Mouse (Mus musculus) hindbrain, embryonic 13.5 days (tissue): ENCODE measurements at regions not wholly inside any gene's neighbourhood (a gene's known extent, or its start where the extent isn't known, plus 50 kb on each side); places are given as distances from the start of the nearest gene placed in this dataset.

Experiments used
- ATAC-seq: fragments of 200-750 bp; cut with Nextera tagmentation; 2 replicates; pipeline ENCODE4 v1.8.0; 2017; ENCODE audit warnings: moderate TSS enrichment; ENCODE audit not compliant: low FRiP score
- H3K27ac ChIP-seq: fragments of 300-500 bp; sonication (generic); 2 replicates; pipeline ENCODE4 v1.5.1; 2015; ENCODE audit warnings: inconsistent platforms, mild to moderate bottlenecking, moderate library complexity
- H3K27me3 ChIP-seq: fragments of 300-500 bp; sonication (generic); 2 replicates; pipeline ENCODE4 v1.6.1; 2015; ENCODE audit warnings: mild to moderate bottlenecking, inconsistent platforms
- H3K36me3 ChIP-seq: fragments of 300-500 bp; sonication (generic); 2 replicates; pipeline ENCODE4 v1.6.1; 2015; ENCODE audit warnings: mild to moderate bottlenecking, inconsistent platforms
- H3K4me1 ChIP-seq: fragments of 300-500 bp; sonication (generic); replicated peaks from 2 replicates; pipeline ENCODE4 v1.6.1; 2015; ENCODE audit warnings: inconsistent platforms
- H3K4me2 ChIP-seq: fragments of 300-500 bp; sonication (generic); 2 replicates; pipeline ENCODE4 v1.6.1; 2015; ENCODE audit warnings: inconsistent platforms, mild to moderate bottlenecking, moderate library complexity
- H3K4me3 ChIP-seq: fragments of 300-500 bp; sonication (generic); 2 replicates; pipeline ENCODE4 v1.5.1; 2015; ENCODE audit warnings: mild to moderate bottlenecking, inconsistent platforms
- H3K9ac ChIP-seq: fragments of 300-500 bp; sonication (generic); 2 replicates; pipeline ENCODE4 v1.6.1; 2015; ENCODE audit warnings: mild to moderate bottlenecking, inconsistent platforms
- H3K9me3 ChIP-seq: fragments of 300-500 bp; sonication (generic); 2 replicates; pipeline ENCODE4 v1.6.1; 2016; ENCODE audit warnings: inconsistent platforms
- WGBS: fragments of 180-500 bp; shearing (Covaris S2); methylation state at CpG from one replicate; pipeline ENCODE4 v1.1.7; 2015; 5-methylcytosine and 5-hydroxymethylcytosine counted together

DNA sequence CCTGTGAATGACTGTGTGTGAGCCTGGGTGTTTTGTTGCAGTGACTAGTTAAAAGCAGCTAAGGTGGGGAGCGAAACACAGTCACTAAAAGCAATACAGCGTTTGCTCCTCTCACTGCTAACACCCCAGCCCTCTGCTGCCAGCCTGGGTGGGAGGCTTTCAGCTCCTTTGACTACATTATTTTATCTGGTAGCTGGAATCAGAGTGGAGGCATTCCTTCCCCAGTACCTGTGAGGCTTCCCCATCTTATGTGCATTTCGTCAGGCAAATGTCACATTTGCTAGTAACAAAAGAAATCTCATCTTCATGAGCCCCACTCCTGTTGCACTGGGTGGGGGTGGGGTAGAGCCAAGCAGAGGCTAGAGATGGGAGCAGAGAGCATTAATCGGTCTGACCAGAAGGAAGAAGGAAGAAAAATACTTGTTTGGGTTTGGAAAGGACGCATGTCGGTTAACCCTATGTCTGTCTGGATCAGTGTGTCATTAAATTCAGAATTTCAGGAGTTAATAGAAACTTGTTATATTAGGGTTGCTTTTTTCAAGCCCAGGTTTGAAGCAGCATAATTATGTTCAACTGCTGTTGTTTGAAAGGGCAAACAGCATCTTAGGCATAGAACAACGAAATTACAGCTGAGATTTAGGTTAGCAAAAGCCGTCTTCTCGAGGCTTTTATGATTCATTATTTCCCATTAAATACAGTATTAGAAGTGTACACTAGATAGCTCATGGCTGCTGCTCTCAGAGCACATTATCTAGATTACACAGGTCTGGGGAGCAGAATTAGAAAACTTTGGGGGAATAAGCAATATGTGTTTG is 269.3 kb downstream of the Meis1 start:
- Histone ChIP-seq H3K36me3 (no peaks in the 10 kb centered on the region), H3K9ac (peak overlapping the region; percentile 43), H3K4me3 (no peak overlapping the region), H3K27ac (peak overlapping the region; percentile 89), H3K4me1 (peaks cover 80% of the 10 kb centered on the region), H3K27me3 (no peaks in the 10 kb centered on the region), H3K9me3 (no peaks in the 10 kb centered on the region), H3K4me2 (peak overlapping the region; percentile 8; the same call in 1 of the 2 replicates)
- 27% methylated on average over 9 of the region's 9 CpGs for WGBS
- ATAC-seq, result peak; percentile 11; the same call in 1 of the 2 replicates

DNA sequence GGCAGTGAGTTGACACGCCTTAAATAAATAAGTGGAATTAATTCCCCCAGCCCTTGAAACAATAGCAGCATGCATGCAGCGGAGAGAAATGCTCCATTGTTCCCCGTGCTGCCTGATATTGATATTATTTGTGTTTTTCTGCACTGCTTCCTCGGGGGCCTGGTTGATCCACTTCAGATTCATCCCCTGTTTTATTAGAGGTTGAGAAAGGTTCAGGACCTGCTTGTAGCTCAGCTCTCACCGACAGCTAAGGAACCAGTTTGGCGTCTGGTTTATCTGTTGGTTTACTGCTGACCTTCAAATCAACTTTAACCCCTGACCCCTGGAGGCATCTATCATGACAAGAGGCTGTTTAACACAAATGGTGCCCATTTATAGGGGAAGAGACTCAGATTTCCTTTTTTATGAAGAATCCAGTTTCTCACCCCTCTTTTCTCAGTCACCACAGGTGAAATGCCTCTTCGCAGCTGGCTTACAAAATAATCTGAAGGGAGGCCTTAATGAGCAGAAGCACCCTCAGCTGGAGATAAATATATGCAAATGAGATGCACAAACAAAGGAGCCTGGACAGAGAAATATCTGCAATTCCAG is 270.8 kb downstream of the Meis1 start:
- Histone ChIP-seq H3K4me2 (peak overlapping the region; percentile 26), H3K27me3 (no peaks in the 10 kb centered on the region), H3K27ac (peak overlapping the region; percentile 89), H3K4me3 (no peak overlapping the region), H3K9ac (peak overlapping the region; percentile 49), H3K9me3 (no peaks in the 10 kb centered on the region), H3K36me3 (no peaks in the 10 kb centered on the region), H3K4me1 (peaks cover 71% of the 10 kb centered on the region)
- 7% methylated on average over 7 of the region's 7 CpGs for WGBS
- peak; percentile 29; the same call in 1 of the 2 replicates for ATAC-seq

DNA sequence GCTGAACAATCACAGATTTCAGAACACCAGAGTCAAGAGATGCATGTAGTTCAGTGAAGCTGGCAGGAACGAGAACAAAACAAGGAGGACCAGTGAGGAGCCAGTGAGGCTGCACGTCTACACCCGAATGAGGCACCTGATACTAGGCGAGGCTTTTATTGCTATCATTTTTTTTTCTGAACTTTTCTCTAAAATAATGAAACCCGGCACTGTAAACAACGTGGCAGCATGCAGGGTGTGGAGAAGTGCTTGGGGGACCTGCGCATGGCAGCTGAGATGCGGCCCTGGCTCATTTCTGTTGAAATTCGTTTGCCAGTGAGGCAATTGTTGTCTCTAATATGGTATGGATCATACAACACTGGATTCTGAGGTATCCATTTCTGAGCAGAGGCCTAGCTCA is 271.4 kb downstream of the Meis1 start:
- H3K9me3 ChIP-seq, result no peaks in the 10 kb centered on the region
- no peak overlapping the region for H3K9ac ChIP-seq
- H3K4me1 ChIP-seq, result peaks cover 68% of the 10 kb centered on the region
- H3K27ac ChIP-seq, result peak overlapping the region; percentile 89
- H3K27me3 ChIP-seq, result no peaks in the 10 kb centered on the region
- H3K4me2 ChIP-seq, result no peak overlapping the region
- no peak for ATAC-seq
- no peaks in the 10 kb centered on the region for H3K36me3 ChIP-seq
- WGBS, result 34% methylated on average over 9 of the region's 9 CpGs
- no peak overlapping the region for H3K4me3 ChIP-seq

DNA sequence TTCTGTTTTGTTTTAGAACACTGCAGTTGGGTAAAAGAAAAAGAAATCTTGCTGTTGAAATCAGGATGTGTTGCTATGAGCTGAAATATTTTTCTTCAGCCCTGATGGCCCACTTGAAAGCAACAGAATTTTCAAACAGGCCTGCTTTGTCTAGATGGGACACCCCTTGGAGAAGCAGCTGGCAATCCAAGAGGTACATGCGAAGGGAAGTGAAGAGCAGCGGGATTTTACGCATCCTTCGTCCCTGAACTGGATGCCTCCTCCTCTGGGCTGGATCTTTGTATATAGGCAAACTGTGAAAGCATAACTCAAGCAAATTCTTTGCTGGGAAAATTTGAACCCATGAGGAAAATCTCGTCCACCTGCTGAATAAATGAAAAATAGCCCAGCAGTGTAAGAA is 272.3 kb downstream of the Meis1 start:
- H3K9me3 ChIP-seq, result no peaks in the 10 kb centered on the region
- no peak overlapping the region for H3K4me3 ChIP-seq
- WGBS, result 29% methylated on average over 5 of the region's 5 CpGs
- peaks cover 60% of the 10 kb centered on the region for H3K4me1 ChIP-seq
- H3K36me3 ChIP-seq, result no peaks in the 10 kb centered on the region
- no peak overlapping the region for H3K9ac ChIP-seq
- no peaks in the 10 kb centered on the region for H3K27me3 ChIP-seq
- H3K4me2 ChIP-seq, result no peak overlapping the region
- H3K27ac ChIP-seq, result peak overlapping the region; percentile 89
- ATAC-seq, result no peak

DNA sequence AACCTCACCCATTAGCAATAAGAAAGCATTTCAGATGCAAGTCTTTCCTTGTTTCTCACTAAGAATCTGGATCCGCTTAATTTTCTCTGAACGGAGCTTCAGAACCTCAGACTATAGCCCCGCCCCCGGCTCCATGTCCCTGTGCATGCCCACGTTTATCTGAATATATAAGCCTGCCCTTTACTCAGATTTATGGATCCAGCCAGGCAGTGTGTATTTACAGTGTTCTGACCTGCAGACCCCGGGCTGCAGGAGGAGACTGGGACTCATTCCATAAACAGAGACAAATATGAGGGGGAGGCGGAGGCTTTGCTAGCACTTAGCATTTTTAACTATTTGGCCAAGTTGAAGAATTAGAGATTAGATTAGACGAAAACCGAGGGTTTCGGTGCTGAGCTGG is 272.9 kb downstream of the Meis1 start:
- Histone ChIP-seq H3K4me1 (peaks cover 54% of the 10 kb centered on the region), H3K4me2 (no peak overlapping the region), H3K9me3 (no peaks in the 10 kb centered on the region), H3K27me3 (no peaks in the 10 kb centered on the region), H3K36me3 (no peaks in the 10 kb centered on the region), H3K27ac (peak overlapping the region; percentile 89), H3K4me3 (no peak overlapping the region), H3K9ac (no peak overlapping the region)
- WGBS, result 42% methylated on average over 10 of the region's 10 CpGs
- no peak for ATAC-seq

DNA sequence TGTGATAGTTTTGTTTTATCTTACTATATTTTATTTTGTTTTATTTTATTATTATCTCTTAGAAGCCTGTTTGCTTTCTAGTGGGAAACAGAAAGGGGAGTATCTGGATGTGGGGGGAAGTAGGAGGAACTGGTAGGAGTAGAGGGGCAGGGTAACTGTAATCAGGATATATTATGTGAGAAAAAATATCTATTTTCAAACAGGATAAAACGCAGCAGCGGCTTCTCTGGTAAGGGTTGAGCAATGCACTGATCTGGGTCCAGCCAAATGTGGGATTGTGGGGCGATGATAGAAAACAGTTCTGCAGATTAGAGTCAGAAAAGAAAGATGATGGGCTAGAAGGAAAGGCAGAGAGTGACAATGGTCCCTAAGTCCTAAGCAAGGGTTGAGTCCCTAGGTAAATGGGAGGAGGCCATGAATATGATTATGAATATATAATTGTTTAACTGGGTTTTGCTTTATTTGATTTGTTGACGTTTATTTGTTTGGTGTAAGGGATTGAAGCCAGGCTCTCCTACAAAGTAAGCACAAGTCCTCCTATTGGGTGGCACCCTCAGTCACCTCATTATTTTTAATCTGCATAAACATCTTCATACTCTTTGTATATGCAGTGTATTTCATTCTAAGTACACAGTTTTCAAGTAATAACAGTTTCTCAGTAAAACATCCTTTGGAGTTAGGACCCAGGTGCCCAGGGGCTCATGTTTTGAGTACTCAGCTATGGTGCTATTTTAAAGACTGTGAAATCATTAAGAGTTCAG is 283.7 kb downstream of the Meis1 start:
- Histone ChIP-seq H3K4me3 (no peak overlapping the region), H3K4me2 (no peak overlapping the region), H3K36me3 (no peaks in the 10 kb centered on the region), H3K9me3 (no peaks in the 10 kb centered on the region), H3K27ac (no peak overlapping the region), H3K9ac (no peak overlapping the region), H3K27me3 (no peaks in the 10 kb centered on the region), H3K4me1 (no peaks in the 10 kb centered on the region)
- no peak for ATAC-seq
- WGBS, result 92% methylated on average over 4 of the region's 4 CpGs

DNA sequence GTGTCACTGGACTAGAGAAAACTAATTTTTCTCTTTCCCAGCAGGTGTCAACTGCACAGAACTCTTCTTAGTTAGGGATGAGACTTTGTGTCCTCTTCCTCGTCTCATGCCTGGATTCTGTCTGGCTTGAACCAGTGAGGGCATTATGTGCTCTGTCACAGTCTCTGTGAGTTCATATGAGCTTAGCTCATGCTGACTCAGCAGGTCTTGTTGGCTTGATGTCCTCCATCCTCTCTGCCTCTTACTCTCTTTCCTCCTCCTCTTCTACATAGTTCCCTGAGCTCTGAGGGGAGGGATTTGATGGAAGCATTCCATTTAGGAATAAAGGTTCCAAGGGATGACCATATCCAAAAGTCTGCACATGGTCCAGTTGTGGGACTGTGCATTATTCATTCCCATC is 284.7 kb downstream of the Meis1 start:
- H3K9ac ChIP-seq, result no peak overlapping the region
- no peaks in the 10 kb centered on the region for H3K36me3 ChIP-seq
- no peak for ATAC-seq
- H3K4me1 ChIP-seq, result no peaks in the 10 kb centered on the region
- no peaks in the 10 kb centered on the region for H3K9me3 ChIP-seq
- H3K4me2 ChIP-seq, result no peak overlapping the region
- 72% methylated on average over 1 of the region's 1 CpGs for whole genome bisulfite sequencing
- H3K27ac ChIP-seq, result no peak overlapping the region
- H3K27me3 ChIP-seq, result no peaks in the 10 kb centered on the region
- H3K4me3 ChIP-seq, result no peak overlapping the region

DNA sequence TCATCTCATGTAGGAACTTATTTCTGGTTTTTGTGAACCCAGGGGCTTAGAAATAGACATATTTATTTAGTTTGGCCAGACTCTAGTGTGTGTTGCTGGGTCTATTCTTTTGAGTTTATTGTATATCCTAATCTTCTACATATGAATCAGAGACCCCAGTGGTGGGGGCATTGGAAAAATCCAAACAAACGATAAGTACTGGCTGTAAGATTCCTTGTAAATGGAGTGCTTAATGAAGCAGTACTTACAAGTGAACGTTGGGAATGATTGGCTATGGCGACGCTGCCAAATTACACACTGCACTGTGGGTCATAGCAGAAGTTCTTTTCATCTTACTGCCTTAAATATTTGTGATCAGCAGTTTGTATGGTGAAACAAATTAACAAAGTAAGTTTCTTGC is 289.0 kb downstream of the Meis1 start:
- Histone ChIP-seq H3K27ac (no peak overlapping the region), H3K9me3 (no peaks in the 10 kb centered on the region), H3K36me3 (no peaks in the 10 kb centered on the region), H3K4me3 (no peak overlapping the region), H3K4me1 (no peaks in the 10 kb centered on the region), H3K27me3 (no peaks in the 10 kb centered on the region), H3K4me2 (no peak overlapping the region), H3K9ac (no peak overlapping the region)
- 70% methylated on average over 4 of the region's 4 CpGs for WGBS
- ATAC-seq, result no peak

DNA sequence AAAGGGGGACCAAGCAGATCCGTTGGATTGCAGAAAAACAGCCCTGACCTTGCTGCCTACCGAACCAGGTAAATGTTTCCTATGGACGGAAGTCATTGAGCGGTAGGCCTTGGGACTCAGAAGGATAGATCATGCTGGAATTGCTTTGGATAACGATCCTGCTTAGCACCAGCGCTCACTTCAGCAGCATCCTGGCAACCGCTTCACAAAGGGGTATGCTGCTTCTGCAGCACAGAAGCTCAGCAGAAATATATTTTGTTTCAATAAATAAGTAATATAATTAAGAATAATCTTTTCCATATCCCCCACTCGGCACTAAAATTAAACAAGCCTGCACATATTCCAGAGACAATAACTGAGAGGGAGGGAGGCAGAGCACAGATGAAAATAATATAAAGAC is 296.0 kb downstream of the Meis1 start:
- no peaks in the 10 kb centered on the region for H3K27me3 ChIP-seq
- no peaks in the 10 kb centered on the region for H3K4me1 ChIP-seq
- WGBS, result 76% methylated on average over 8 of the region's 8 CpGs
- H3K9me3 ChIP-seq, result no peaks in the 10 kb centered on the region
- no peaks in the 10 kb centered on the region for H3K36me3 ChIP-seq
- H3K27ac ChIP-seq, result no peak overlapping the region
- no peak overlapping the region for H3K4me2 ChIP-seq
- no peak overlapping the region for H3K4me3 ChIP-seq
- no peak for ATAC-seq
- no peak overlapping the region for H3K9ac ChIP-seq

DNA sequence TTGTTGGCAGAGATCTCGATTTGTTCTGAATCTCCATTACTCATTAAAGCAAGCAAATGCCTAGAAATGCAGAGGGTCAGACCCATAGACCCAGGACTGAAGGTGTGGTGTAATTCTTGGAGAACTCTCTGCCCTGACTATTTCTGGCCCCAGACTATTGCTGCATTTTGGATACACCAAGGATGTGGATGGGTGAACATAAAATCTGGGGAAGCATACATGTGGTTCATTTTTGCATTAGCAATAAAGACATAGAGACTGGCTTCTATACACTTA is 303.0 kb downstream of the Meis1 start:
- Histone ChIP-seq H3K4me3 (no peak overlapping the region), H3K4me2 (no peak overlapping the region), H3K4me1 (peaks cover 11% of the 10 kb centered on the region; the same call in 1 of the 2 replicates), H3K9ac (no peak overlapping the region), H3K36me3 (no peaks in the 10 kb centered on the region), H3K27me3 (no peaks in the 10 kb centered on the region), H3K9me3 (no peaks in the 10 kb centered on the region), H3K27ac (no peak overlapping the region)
- ATAC-seq, result no peak
- WGBS, result 41% methylated on average over 1 of the region's 1 CpGs

DNA sequence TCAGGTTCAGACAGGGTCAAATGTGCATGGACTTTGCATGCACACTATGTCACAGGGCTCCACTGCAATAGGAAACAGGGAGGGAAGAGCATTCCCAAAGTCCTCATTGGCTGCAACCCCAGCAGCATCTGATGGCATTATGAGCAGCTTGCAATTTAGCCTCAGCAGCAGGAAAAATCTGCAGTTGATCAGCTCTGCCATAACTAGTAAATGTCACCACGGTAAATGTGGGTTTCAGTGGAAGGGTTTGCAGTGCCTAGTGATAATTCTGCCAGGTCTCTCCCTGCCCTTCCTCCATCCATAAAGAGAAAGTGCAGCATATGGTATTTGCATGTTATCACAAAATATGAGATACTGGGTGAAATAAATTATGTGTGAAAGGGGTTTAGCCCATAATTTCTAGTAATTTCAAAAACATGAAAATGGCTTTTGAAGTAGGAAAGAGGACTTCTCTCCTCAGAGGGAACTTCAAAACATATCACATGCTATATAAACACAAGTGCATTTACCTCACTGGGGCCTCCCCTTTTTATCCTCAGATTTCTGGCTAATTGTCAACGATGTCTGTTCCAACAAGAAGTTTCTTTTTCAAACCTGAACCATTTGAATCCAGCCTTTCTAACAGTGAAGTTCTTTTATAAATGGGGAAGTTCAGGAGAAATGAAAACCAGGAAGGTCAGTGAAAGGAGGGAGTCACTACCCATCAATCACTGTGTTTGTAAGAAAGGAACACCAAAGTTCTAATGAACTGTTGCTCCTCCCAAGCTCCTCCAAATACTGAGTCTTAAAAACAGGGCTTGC is 303.5 kb downstream of the Meis1 start:
- Histone ChIP-seq H3K4me3 (no peak overlapping the region), H3K36me3 (no peaks in the 10 kb centered on the region), H3K4me2 (no peak overlapping the region), H3K27me3 (no peaks in the 10 kb centered on the region), H3K9ac (no peak overlapping the region), H3K4me1 (peaks cover 11% of the 10 kb centered on the region; the same call in 1 of the 2 replicates), H3K27ac (peak overlapping the region; percentile 56; the same call in 1 of the 2 replicates), H3K9me3 (no peaks in the 10 kb centered on the region)
- no peak for ATAC-seq
- 48% methylated on average over 2 of the region's 2 CpGs for WGBS

DNA sequence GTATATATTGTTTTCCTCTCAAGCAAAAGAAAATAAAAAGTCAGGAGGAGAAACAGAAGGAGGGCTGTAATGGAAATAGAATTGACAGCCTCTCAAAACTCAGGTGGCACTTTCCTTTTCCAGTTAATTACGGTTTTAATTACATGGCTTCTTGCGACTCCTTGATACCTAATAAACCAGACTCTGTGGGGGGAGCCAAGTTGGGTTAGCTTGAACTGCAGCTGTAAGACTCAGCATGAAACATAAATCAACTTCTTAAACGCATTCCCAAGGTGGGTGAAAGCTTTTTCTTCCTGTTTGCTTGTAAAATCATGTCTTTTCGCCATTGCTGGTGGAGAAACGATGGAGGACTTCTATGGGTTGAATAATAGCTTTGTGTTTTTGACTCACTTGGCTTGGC is 304.4 kb downstream of the Meis1 start:
- H3K27ac ChIP-seq, result peak overlapping the region; percentile 55; the same call in 1 of the 2 replicates
- H3K4me3 ChIP-seq, result no peak overlapping the region
- H3K9me3 ChIP-seq, result no peaks in the 10 kb centered on the region
- 61% methylated on average over 5 of the region's 5 CpGs for WGBS
- H3K4me2 ChIP-seq, result no peak overlapping the region
- no peak overlapping the region for H3K9ac ChIP-seq
- no peak for ATAC-seq
- no peaks in the 10 kb centered on the region for H3K27me3 ChIP-seq
- no peaks in the 10 kb centered on the region for H3K36me3 ChIP-seq
- peaks cover 11% of the 10 kb centered on the region; the same call in 1 of the 2 replicates for H3K4me1 ChIP-seq
